Mouse (Mus musculus) stomach, embryonic 14.5 days (tissue): Measurements from ENCODE around the gene Galnt18. TPM values are rescaled to one million over a fixed set of nuclear protein-coding genes. Genes with fewer than 3 reads are reported as not detected.

ENCODE experiments used
- ATAC-seq: fragments of 200-750 bp; cut with Nextera tagmentation; 2 replicates; pipeline ENCODE4 v1.8.0; 2017; ENCODE audit warnings: low read depth, moderate TSS enrichment; ENCODE audit not compliant: insufficient number of reproducible peaks, insufficient read depth, low FRiP score
- H3K27ac ChIP-seq: fragments of 300-500 bp; sonication (generic); 2 replicates; pipeline ENCODE4 v1.5.1; 2014; ENCODE audit warnings: mild to moderate bottlenecking, low read length, moderate library complexity, mixed read lengths
- H3K27me3 ChIP-seq: fragments of 300-500 bp; sonication (generic); 2 replicates; pipeline ENCODE4 v1.6.1; 2014; ENCODE audit warnings: low read length, control low read depth, mixed read lengths; ENCODE audit not compliant: control insufficient read depth, insufficient read depth
- H3K36me3 ChIP-seq: fragments of 300-500 bp; sonication (generic); 2 replicates; pipeline ENCODE4 v1.6.1; 2014; ENCODE audit warnings: mild to moderate bottlenecking, control low read depth, low read length, moderate library complexity, mixed read lengths; ENCODE audit not compliant: control insufficient read depth, insufficient read depth
- H3K4me1 ChIP-seq: fragments of 300-500 bp; sonication (generic); 2 replicates; pipeline ENCODE4 v1.6.1; 2014; ENCODE audit warnings: low read length, control low read depth, mixed read lengths; ENCODE audit not compliant: control insufficient read depth, insufficient read depth
- H3K4me2 ChIP-seq: fragments of 300-500 bp; sonication (generic); replicated peaks from 2 replicates; pipeline ENCODE4 v1.6.1; 2014; ENCODE audit warnings: low read depth, low read length, control low read depth
- H3K4me3 ChIP-seq: fragments of 300-500 bp; sonication (generic); 2 replicates; pipeline ENCODE4 v1.5.1; 2014; ENCODE audit warnings: low read depth, low read length, control low read depth
- H3K9ac ChIP-seq: fragments of 300-500 bp; sonication (generic); replicated peaks from 2 replicates; pipeline ENCODE4 v1.6.1; 2014; ENCODE audit warnings: low read depth, mild to moderate bottlenecking, control low read depth, low read length, moderate library complexity, mixed read lengths
- H3K9me3 ChIP-seq: fragments of 300-500 bp; sonication (generic); 2 replicates; pipeline ENCODE4 v1.6.1; 2016; ENCODE audit warnings: low read depth, low read length, control low read depth; ENCODE audit not compliant: control insufficient read depth
- WGBS: fragments of 180-500 bp; shearing (Covaris S2); extraction: QIAGEN DNeasy Blood & Tissue Kit; methylation state at CpG from one replicate; pipeline ENCODE4 v1.1.7; 2014; 5-methylcytosine and 5-hydroxymethylcytosine counted together
- polyA plus RNA-seq: library from polyadenylated mRNA; unstranded; fragments of >200 nt; fragmentation: Nextera tagmentation; extraction: Ambion mirVana; gene quantifications from 2 replicates; pipeline ENCODE4 v1.2.1, GENCODE M21; 2014

Gene Galnt18
- polyA plus RNA-seq, 1 experiment from 2014 or later = 40.8 TPM

GRCm38 (mm10) chr7:111500616-111501015 lies 279.2 kb downstream of the Galnt18 start:
- Histone ChIP-seq H3K4me2 (no peak overlapping the region), H3K9me3 (no peaks in the 10 kb centered on the region), H3K36me3 (no peaks in the 10 kb centered on the region), H3K27me3 (no peaks in the 10 kb centered on the region), H3K4me3 (no peak overlapping the region), H3K4me1 (no peaks in the 10 kb centered on the region), H3K27ac (no peak overlapping the region), H3K9ac (no peak overlapping the region)
- no peak for ATAC-seq
- WGBS = 82% methylated on average over 2 of the region's 2 CpGs

GRCm38 (mm10) chr7:111499255-111499790 lies 280.5 kb downstream of the Galnt18 start:
- no peak overlapping the region for H3K27ac ChIP-seq
- H3K27me3 ChIP-seq = no peaks in the 10 kb centered on the region
- no peaks in the 10 kb centered on the region for H3K36me3 ChIP-seq
- WGBS = 48% methylated on average over 2 of the region's 2 CpGs
- no peak for ATAC-seq
- H3K4me3 ChIP-seq = no peak overlapping the region
- H3K4me2 ChIP-seq = no peak overlapping the region
- no peaks in the 10 kb centered on the region for H3K4me1 ChIP-seq
- no peaks in the 10 kb centered on the region for H3K9me3 ChIP-seq
- no peak overlapping the region for H3K9ac ChIP-seq

GRCm38 (mm10) chr7:111497191-111497590 lies 282.6 kb downstream of the Galnt18 start:
- Histone ChIP-seq H3K4me2 (no peak overlapping the region), H3K4me1 (0 out of 2 replicates have a peak, but pooled peaks cover 3% of the 10 kb centered on the region), H3K36me3 (no peaks in the 10 kb centered on the region), H3K27me3 (no peaks in the 10 kb centered on the region), H3K27ac (no peak overlapping the region), H3K4me3 (no peak overlapping the region), H3K9me3 (no peaks in the 10 kb centered on the region), H3K9ac (no peak overlapping the region)
- WGBS = 91% methylated on average over 6 of the region's 6 CpGs
- no peak for ATAC-seq

- no peak for ATAC-seq
Measured at GRCm38 (mm10) chr7:111492242-111492949, 287.4 kb downstream of the Galnt18 start.

GRCm38 (mm10) chr7:111491566-111491965 lies 288.2 kb downstream of the Galnt18 start:
- WGBS = 60% methylated on average over 2 of the region's 2 CpGs
- no peaks in the 10 kb centered on the region for H3K9me3 ChIP-seq
- ATAC-seq = 0 out of 2 replicates have a peak, but pooled peaks have one; percentile 53
- no peak overlapping the region for H3K27ac ChIP-seq
- H3K4me1 ChIP-seq = 0 out of 2 replicates have a peak, but pooled peaks cover 11% of the 10 kb centered on the region
- no peaks in the 10 kb centered on the region for H3K36me3 ChIP-seq
- H3K4me2 ChIP-seq = no peak overlapping the region
- H3K4me3 ChIP-seq = no peak overlapping the region
- no peak overlapping the region for H3K9ac ChIP-seq
- H3K27me3 ChIP-seq = no peaks in the 10 kb centered on the region

More at GRCm38 (mm10) chr7:111492242-111492949, 287.4 kb downstream of the Galnt18 start:
- H3K27me3 ChIP-seq = no peaks in the 10 kb centered on the region
- 64% methylated on average over 5 of the region's 5 CpGs for WGBS
- H3K4me2 ChIP-seq = no peak overlapping the region
- 0 out of 2 replicates have a peak, but pooled peaks cover 11% of the 10 kb centered on the region for H3K4me1 ChIP-seq
- H3K9ac ChIP-seq = no peak overlapping the region
- no peak overlapping the region for H3K27ac ChIP-seq
- H3K9me3 ChIP-seq = no peaks in the 10 kb centered on the region
- H3K4me3 ChIP-seq = no peak overlapping the region
- H3K36me3 ChIP-seq = no peaks in the 10 kb centered on the region

- H3K36me3 ChIP-seq = no peaks in the 10 kb centered on the region
- 0 out of 2 replicates have a peak, but pooled peaks cover 5% of the 10 kb centered on the region for H3K4me1 ChIP-seq
- no peak overlapping the region for H3K9ac ChIP-seq
- 68% methylated on average over 3 of the region's 3 CpGs for WGBS
- no peak overlapping the region for H3K4me3 ChIP-seq
- H3K4me2 ChIP-seq = no peak overlapping the region
- no peaks in the 10 kb centered on the region for H3K9me3 ChIP-seq
- no peak for ATAC-seq
- H3K27ac ChIP-seq = no peak overlapping the region
- no peaks in the 10 kb centered on the region for H3K27me3 ChIP-seq
Measured at GRCm38 (mm10) chr7:111486811-111487333, 292.9 kb downstream of the Galnt18 start.

GRCm38 (mm10) chr7:111483896-111484295 lies 295.9 kb downstream of the Galnt18 start:
- no peak overlapping the region for H3K4me2 ChIP-seq
- 76% methylated on average over 4 of the region's 4 CpGs for WGBS
- no peaks in the 10 kb centered on the region for H3K9me3 ChIP-seq
- H3K36me3 ChIP-seq = no peaks in the 10 kb centered on the region
- H3K27ac ChIP-seq = no peak overlapping the region
- H3K4me3 ChIP-seq = no peak overlapping the region
- H3K27me3 ChIP-seq = no peaks in the 10 kb centered on the region
- no peaks in the 10 kb centered on the region for H3K4me1 ChIP-seq
- ATAC-seq = no peak
- no peak overlapping the region for H3K9ac ChIP-seq

GRCm38 (mm10) chr7:111483321-111483720 lies 296.5 kb downstream of the Galnt18 start:
- no peak overlapping the region for H3K27ac ChIP-seq
- no peak overlapping the region for H3K4me3 ChIP-seq
- H3K4me1 ChIP-seq = no peaks in the 10 kb centered on the region
- H3K27me3 ChIP-seq = no peaks in the 10 kb centered on the region
- ATAC-seq = no peak
- WGBS = 88% methylated on average over 3 of the region's 3 CpGs
- H3K9me3 ChIP-seq = no peaks in the 10 kb centered on the region
- H3K36me3 ChIP-seq = no peaks in the 10 kb centered on the region
- H3K4me2 ChIP-seq = no peak overlapping the region
- no peak overlapping the region for H3K9ac ChIP-seq
